Mouse (Mus musculus) spleen, postnatal 4 days (tissue): ENCODE measurements around the gene Chrnd.
A peak's percentile ranks its signal among the peaks of the same experiment; 100 is the strongest.

Experiments used
- DNase-seq, 2 experiments: peaks; one replicate each; pipeline ENCODE4 v3.0.0; 2022; ENCODE audit warnings: low spot score in 2 of 2

Gene Chrnd

DNA sequence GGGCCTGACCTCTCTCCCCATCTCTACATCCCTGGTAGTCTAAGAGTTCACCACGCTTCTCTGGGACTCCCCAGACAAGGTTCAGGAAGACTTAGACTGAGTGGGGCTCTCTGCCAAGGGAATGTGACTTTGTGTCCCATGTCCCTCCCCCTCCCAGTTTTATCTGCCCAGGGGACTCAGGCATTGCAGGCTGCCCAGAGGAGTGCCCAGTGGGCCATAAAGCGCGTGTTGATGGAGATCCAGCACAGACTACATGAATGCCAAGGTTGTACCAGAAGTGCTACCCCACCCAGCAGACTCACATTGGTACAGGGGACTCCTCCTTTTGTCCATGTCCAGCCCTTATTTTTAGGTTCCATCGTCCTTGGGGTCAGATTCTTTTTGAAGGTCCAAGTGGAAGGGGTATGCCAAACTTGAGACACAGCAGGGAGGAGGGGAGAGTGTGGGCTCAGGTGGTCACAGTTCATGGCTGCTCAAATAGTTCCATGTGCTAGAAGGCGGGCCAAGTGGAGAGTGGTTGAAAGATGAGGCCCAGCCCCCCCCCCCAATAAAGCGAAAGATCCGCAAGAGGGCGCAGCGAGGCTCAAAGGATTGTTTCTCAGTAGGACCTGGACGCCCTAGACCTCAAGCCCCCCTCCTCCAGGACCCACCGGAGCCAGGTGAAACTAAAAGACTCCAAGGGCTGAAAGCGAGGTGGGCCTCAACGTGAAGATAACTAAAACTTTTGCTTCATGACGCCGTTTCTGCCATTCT lies 6.2 kb upstream of the Chrnd start:
- no peak for DNase-seq

DNA sequence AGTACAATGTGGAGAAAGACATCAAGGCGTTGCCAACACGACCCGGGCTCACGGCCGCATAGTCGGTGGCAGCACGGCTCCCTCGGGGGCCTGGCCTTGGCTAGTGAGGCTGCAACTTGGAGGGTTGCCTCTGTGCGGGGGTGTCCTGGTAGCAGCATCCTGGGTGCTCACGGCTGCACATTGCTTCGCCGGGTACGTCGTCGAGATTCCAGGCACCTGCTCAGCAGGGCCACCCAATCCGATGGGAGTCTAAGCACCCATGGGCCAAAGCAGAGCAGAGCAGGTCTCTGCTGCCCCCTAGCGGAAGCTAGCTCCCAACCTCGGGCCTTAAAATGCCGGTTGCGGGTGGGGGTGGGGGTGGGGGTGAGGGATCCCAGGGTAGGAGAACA lies 5.7 kb upstream of the Chrnd start:
- DNase-seq, result peak; percentile 51 to 84

DNA sequence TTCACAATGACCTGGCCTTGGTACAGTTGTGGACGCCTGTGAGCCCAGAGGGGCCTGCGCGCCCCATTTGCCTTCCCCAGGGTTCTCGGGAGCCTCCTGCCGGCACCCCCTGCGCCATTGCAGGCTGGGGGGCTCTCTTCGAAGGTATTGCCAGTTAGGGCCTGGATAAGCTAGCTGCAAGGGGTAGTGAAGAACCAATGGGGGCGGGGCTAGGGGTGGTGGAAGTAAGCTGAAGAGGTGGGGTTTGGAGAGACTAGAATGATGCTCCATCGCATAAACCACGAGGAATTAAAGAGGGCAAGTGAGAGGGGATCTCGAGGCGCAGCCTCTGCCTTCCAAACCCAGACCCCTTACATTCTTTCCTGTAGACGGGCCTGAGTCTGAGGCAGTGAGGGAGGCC lies 4.9 kb upstream of the Chrnd start:
- DNase-seq, result no peak

DNA sequence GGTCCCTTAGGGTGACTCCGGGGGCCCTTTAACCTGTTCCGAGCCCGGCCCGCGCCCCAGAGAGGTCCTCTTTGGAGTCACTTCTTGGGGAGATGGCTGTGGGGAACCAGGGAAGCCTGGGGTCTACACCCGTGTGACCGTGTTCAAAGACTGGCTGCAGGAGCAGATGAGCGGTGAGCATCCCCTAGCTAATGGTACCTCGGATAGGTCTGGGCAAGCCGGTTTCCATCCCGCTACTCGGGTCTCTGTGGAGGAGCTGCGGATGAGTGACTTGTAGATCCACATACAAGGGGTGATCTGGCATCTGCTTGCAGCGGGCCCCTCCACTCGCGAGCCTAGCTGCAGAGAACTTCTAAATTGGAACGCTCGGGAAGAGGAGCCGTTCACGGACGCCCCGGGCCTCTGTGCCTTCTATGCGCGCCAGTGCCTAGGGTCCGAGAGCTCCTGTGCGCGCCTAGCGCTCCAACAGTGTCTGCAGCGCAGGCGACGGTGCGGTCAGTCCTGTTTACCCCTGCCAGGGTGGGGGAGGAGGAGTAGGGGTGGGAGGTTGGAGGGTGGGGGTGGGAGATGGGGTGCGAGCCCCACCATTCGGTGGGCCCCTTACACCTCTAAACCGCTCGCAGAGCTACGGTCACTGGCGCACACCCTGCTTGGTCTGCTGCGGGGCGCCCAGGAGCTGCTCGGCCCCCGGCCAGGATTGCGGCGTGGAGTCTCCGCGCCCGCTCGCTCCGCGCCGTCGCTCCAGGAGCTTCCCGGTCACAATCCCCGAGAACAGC lies 4.0 kb upstream of the Chrnd start:
- DNase-seq, result no peak

DNA sequence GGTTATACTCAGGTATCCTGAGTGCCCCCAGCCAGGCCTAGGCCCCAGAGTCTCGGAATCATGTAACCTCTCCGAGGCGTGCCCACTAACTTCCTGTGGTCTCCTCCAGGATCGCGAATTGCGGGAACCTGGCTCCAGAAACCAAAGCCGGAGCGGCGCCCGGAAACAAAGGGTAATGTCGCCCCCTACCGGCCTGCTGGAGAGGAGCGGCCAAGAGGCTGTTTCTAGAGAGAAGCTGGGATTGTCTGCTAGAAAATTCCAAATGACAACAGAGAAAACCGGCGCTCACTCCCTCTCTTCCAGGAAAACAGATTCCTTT lies 3.4 kb upstream of the Chrnd start:
- peak; percentile 41 to 81 for DNase-seq

DNA sequence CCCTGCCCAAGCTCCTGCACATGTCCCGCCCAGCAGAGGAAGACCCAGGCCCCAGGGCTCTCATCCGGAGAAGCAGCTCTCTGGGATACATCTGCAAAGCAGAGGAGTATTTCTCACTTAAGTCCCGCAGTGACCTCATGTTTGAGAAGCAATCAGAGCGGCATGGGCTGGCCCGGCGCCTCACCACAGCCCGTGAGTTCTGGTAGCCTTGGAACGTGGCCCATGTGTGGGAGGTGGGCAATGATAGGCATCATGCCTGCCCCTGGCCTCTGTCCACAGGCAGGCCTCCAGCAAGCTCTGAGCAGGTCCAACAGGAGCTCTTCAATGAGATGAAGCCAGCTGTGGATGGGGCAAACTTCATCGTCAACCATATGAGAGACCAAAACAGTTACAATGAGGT lies 6.9 kb downstream of the Chrnd start:
- no peak for DNase-seq

DNA sequence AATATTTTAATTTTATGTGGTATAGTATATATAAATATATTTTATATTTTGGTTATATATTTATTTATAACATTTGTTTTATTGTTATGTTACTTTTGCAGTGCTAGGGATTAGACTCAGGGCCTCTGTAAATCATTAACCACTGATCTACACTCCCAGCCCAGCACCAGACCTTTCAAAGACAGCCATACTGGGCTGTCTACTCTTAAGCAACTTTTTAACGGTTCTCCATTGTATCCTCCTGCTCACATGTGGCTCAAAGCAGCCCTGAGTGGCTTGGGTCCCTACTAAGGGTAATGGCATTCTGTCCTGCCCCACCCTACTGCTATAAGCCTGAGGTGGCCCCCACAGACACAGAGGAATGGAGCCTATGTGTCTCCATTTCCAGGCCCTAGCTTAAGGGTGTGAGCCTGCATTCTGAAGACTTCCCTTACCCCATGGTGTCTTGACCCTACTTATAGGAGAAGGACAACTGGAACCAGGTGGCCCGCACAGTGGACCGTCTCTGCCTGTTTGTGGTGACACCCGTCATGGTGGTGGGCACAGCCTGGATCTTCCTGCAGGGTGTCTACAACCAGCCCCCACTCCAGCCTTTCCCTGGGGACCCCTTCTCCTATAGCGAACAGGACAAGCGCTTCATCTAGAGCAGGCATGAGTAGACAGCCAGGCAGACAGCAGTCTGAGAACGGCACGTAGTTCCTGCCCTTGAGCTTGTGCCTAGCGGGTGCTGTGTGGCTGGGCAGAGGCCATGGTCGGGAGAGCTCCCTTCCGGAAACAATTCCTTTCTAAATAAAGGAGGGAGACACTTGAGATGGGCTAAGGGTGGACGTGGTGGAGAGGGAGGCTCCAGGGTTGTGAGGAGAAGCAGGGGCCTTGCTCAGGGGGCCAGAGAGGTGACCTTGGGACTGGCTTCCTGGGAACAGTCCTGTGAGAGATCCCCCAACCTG lies 8.0 kb downstream of the Chrnd start:
- DNase-seq, result no peak

DNA sequence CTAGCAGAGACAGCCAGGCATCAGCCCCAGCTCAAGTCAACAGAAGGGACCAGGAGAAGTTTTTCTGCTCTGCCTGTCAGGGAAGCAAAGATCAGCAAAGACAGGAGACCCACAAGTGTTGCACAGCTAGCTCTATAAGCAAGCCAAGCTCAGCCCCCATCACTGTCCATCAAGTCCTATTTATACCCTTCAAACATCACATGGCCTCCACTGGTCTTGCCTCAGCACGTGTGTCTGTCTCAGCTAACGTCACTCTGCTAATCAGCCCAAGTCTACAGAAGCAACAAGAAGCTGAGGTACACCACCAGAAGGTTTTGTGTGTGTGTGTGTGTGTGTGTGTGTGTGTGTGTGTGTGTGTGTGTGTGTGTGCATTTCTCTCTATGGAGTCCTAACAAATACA lies 10.4 kb downstream of the Chrnd start:
- DNase-seq, result no peak

DNA sequence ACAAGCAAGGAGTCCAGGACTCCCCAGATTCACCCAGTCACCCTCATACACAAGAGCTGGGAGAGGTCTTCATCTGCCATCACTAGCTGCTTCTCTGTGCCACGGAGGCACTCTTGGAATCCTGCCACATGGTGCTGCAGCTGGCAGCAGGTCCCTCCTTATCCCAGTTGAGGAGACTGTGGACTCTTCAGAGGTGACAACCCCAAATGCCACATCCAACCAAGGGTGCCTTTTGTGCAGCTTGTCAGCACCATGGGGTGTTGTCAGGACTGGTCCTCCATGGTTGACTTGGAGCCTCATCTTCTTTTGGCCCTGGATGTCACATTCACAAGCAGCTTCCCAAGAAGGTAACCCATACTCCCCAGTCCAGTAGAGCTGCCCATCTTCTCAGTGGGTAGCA lies 11.4 kb downstream of the Chrnd start:
- DNase-seq, result no peak

DNA sequence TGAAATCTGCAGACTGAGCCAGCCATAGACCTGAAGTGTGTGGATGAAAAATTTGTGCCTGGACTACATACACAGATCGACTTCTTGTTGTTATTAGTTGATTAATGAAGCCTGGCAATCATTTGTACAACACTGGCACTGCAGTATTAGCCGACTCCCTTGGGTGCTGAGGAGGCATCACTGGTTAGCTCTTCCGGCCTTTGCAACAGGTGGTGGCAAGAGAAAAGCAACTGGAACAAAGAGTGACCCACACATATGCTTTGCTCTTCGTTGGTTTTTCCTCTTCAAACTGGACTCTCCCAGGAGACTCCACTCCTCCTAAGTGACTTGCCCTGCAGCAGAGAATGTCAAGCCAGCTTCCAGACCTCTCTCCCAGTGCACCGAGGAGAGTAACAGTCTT lies 13.4 kb downstream of the Chrnd start:
- DNase-seq, result no peak

DNA sequence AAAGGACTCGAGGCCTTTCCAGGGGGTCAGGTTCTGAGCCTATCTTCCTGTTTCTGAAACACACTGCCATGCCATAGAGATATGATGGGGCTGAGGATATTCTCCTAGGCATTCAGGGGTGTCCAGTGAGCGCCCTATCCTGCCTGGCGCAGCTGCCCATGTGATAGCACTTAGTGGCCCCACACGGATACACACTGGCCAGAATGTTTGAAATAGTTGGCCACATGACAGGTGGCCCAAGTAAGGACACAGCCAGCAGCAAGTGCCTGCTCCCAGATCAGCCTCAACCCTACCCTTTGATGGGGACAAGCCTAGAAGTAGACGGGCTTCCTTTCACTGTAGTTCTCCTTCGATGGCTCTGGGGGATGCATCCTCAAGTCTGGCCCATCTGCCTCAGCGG lies 14.1 kb downstream of the Chrnd start, which contains the start of gene Chrng:
Gene Chrng, plus strand, starts transcription at position 193 of the 400 bp plus-strand sequence.
- no peak for DNase-seq

DNA sequence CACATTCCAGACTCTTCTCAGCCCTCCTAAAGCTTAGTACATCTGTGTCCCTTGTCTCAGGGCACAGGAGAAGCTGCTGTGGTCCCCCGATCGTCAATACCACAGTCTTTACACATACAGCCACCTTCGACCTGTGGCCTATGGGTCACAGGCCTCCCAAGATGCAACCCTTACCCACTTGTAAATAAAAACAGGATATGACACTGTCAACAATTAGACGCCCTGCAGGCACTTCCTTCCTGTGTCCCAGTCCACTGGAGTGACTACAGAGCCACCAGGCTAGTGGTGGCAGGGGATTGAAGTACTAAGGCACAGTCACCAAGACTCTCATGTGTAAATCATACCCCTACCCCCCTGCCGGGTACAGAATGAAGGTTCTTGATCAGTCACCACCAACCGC lies 14.6 kb downstream of the Chrnd start:
- DNase-seq, result no peak

DNA sequence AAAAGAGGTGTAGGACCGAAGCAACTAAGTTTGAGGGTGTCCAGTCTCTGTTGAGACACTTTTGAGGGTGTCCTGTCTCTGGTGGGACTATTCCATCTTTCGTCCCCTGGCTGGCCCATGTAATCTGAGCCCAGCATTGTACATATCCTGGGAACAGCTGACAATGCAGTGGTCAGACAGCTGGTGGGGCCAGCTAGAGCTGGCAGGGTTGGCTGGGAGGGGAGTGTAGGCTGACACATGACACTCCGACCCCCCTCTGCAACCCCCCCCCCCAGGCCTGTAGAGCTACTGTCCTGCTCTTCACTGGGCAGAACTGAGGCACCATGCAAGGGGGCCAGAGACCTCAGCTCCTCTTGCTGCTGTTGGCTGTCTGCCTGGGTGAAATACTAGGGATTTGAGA lies 15.1 kb downstream of the Chrnd start:
- no peak for DNase-seq

DNA sequence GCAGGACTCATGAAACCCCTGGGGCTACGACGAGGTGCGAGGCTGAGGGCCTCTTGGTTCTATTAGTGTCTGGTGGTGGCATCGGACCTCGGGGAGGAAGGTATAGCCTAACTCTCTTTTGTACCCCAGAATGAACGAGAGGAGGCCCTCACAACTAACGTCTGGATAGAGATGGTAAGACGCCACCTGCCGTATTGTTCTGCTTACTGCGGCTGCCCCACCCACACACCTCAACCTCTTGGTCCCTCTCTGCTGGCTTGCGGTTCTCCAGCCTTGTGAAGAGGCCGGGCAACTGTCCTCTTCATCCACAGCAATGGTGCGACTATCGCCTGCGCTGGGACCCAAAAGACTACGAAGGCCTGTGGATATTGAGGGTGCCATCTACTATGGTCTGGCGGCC lies 15.9 kb downstream of the Chrnd start:
- DNase-seq, result no peak

DNA sequence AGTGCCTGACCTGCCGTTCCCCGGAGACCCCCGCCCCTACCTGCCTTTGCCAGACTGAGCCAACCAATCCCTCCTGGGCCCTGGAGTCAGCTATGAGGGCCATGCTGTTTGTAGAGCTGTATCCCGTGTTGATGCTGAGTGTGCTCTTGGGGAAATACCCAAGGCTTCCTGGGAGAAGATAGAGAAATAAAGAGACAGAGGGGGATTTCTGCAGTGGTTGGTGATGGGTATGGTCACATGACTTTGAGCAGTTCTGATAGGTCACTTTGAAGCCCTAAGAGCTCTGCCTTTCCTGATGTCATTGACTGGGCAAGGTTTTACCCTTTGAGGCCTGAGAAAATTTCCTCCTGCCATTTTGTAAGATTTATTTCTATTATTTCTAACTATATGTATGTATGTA lies 21.0 kb downstream of the Chrnd start:
- DNase-seq, result no peak

DNA sequence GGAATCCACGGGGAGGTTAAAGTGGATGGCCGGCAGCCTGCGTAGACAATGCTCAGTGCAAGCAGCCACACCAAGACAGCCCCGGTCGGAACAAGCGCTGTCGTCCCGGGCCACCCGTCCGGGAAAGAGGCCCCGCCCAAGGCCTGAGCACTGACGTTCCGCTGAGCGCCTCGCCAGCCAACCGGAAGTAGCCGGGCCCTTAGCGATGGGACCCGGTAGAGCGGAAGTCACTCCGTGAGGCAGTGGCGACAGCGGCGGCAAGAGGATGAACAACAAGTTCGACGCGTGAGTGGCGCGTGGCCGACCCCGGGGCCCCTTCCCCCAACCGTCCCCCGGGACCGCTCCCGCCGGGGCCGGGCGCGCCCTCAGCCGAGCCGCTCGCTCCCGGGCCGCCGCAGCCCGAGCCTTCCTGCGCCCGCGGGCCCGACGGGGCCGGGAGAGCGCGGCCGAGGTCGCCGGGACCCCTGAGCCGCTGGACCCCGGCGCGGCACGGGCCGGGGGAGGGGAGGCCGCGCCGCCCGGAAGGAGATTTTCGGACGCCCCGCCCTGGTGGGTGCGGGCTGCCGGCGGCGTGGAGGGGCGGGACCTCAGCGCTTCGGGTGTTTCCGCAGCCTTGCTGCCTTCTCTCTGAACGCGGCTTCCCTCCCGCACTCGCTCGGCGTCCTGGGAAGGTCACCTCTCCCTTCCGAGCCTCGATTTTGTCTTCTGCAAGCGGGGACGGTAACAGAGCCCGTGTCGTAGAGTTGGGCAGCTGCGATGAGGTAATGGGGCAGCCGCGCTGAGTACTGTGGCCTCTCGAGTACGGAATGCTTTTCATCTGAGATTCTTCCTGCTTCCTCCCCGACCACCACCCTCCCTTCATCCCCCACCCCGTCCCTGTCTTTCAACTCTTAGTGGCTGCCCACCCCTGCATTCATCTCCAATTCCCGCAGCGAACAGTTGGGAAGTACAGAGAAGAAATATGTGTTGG lies 23.6 kb downstream of the Chrnd start, which contains the start of gene Eif4e2:
Gene Eif4e2, plus strand, starts transcription at position 180 of the 970 bp plus-strand sequence.
- peak; percentile 93 to 96 for DNase-seq

DNA sequence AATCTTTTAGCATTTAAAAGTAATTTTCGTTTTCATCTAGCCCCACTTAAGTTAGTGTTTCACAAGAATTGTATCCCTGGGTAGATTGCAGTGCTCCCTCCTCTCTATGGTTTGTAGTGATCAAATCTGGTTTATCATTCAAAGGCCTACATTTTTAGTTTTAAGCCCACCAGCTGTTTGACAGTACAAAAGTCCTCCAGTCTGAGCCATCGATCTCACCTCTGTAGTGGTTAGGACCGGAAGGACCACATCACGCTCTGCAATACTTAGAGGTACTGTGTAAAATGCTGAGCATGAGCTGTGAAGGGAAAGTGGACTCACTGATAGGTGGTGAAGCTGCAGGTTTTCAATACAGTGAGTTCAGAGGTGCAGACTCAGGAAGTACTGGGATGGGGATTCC lies 24.3 kb downstream of the Chrnd start:
- DNase-seq, result no peak

DNA sequence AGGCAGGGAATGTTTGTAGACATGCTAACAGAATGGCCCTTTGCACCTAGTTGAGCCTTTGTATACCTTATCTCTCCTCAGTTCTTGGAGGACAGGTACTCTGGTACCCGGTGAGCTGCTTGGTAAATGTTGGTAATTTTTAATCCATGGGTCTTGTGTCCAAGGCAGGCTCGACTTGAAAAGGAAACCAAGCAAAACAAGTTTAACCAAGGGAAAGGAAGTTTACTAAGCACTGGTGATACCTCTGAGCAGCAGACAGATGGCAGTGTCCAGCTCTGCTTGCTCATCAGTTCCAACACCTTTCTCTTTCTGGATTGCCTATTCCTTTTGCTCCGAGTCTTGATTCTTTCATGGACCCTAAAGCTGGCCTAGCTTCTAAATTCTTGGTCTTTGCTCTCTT lies 27.5 kb downstream of the Chrnd start:
- DNase-seq, result no peak

DNA sequence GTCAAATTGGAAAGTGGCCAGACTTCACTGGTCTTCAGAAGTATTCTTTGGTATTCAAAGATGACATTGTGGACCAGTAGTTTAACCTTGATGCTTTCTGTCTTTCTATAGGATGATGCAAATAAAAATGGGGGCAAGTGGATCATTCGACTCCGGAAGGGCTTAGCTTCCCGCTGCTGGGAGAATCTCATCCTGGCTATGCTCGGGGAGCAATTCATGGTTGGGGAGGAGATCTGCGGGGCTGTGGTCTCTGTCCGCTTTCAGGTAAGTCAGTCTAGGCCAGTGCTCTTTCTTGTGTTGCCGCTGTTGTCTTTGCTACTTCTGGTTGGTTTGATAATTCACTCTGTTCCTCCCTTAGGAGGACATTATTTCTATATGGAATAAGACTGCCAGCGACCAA lies 35.3 kb downstream of the Chrnd start:
- no peak for DNase-seq

DNA sequence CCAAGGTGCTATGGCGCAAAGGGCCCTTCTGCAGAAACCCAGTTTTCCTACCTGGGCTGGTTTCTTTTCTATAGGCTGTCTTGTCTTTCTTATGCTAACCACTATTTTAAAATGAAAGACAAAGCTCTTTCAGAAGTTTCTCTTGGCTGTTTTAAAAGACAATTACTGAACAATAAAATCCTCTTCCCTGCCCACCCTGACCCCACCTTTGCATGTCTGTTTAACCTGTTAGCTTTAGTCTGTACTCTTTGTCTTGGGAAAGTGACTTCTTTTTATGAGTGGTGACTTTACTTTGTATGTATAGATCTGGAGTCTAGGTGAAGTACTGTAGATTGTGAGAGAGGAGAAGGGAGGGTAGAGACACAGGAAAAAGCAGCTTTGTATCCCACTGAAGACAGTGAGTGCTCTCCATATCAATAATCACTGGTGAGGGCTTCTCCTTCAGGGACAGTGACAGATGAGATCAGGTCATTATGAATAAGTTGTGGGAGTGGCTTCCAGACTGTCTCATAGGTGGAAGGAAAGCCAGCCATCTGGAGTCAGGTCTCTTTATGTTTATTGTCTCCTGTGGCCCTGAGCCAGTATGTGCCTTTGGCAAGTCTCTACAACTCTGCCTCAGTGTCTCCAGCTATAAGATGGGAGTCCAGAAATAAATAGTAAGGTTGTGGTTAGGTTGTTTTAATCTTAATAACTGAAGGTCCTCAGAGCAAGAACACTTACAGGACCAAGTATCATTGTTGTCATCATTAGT lies 36.2 kb downstream of the Chrnd start:
- no peak for DNase-seq
